9 mouse cellular contexts compared by ENCODE assay signal in the genomic region with DNA sequence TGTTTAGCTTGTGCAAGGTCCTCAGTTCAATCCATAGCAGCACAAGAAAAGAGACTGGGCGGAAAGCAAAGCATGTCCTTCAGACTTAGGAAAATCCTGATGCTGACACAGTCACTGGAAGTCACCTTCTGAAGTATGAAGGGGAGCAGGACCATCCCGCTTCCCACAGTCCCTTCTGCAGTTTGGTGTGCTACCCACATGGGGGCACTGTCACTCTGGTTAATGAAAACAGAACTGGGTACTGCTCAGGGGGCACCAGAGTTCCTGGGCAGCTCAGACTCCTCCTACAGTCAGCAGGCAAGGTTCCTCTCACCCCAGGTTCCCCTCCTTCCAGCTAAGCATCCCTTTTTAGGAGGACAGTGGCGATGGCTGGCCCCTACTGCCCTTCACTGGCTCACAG. TPM values are rescaled to one million over a fixed set of nuclear protein-coding genes. Genes with fewer than 3 reads are reported as not detected.
DNase-seq lines count a peak whose midpoint lies in the region; ATAC-seq and TF ChIP-seq lines count a peak whose summit lies in the region.
"Had no signal": no experiment of that assay in that cellular context is flagged by ENCODE, and none has a peak within 500 bp of the region (broad histone marks: within the 10 kb centered on the region; RNA-seq: fewer than 3 reads in every experiment).

No protein-coding gene starts in this region.

- peaks cover 19% of the 10 kb centered on the region for H3K4me1 ChIP-seq in forebrain, embryonic 10.5 days
- peaks cover 7% of the 10 kb centered on the region for H3K4me1 ChIP-seq in forebrain, embryonic 13.5 days
- no peaks in the 10 kb centered on the region for H3K4me1 ChIP-seq in embryonic fibroblast, embryonic 13.5 days (ENCODE audit: control insufficient read depth, insufficient read depth, low read length)

- peak; percentile 39 for DNase-seq in forebrain, embryonic 10.5 days (ENCODE audit: extremely low spot score, low spot score)
- DNase-seq in left cerebral cortex, postnatal 25 days (ENCODE audit: low spot score in 2 of 2): peak; percentile 28 to 34
- DNase-seq in left cerebral cortex, postnatal 36 days (ENCODE audit: low spot score in 2 of 2): no peak
- peak; percentile 65 for DNase-seq in MN1 (ENCODE audit: low spot score)
- peak; percentile 55 for DNase-seq in mesoderm, embryonic 11.5 days (ENCODE audit: low read depth, low spot score)
- DNase-seq in urinary bladder, postnatal 36 days (ENCODE audit: low spot score in 2 of 2): no peak

- 21% methylated on average over 3 of the region's 3 CpGs for WGBS in forebrain, embryonic 10.5 days
- WGBS in forebrain, embryonic 13.5 days: 23% methylated on average over 3 of the region's 3 CpGs

- H3K27me3 ChIP-seq in forebrain, embryonic 10.5 days (ENCODE audit: poor library complexity, severe bottlenecking): peaks cover 13% of the 10 kb centered on the region
- H3K27me3 ChIP-seq in forebrain, embryonic 13.5 days: no peaks in the 10 kb centered on the region
- H3K27me3 ChIP-seq: Patski had no signal

- no peaks in the 10 kb centered on the region for H3K36me3 ChIP-seq in forebrain, embryonic 10.5 days (replicated peaks)
- no peaks in the 10 kb centered on the region for H3K36me3 ChIP-seq in forebrain, embryonic 13.5 days (ENCODE audit: poor library complexity, severe bottlenecking)

- H3K27ac ChIP-seq in forebrain, embryonic 10.5 days: no peak overlapping the region
- no peak overlapping the region for H3K27ac ChIP-seq in forebrain, embryonic 13.5 days
- H3K27ac ChIP-seq in embryonic fibroblast, embryonic 13.5 days (ENCODE audit: insufficient read depth, low read length): no peak overlapping the region

- TF ChIP-seq POLR2A in embryonic fibroblast, embryonic 13.5 days (IDR thresholded peaks at IDR 0.05; ENCODE audit: low read depth, low read length): no peak

- H3K9ac ChIP-seq in forebrain, embryonic 13.5 days: no peak overlapping the region

- H3K9me3 ChIP-seq in forebrain, embryonic 10.5 days: no peaks in the 10 kb centered on the region
- H3K9me3 ChIP-seq in forebrain, embryonic 13.5 days (replicated peaks): no peaks in the 10 kb centered on the region

- no peak for ATAC-seq in forebrain, embryonic 13.5 days
- ATAC-seq: Patski had no signal

- peak; percentile 70; the same call in 1 of the 2 replicates for TF ChIP-seq CTCF in embryonic fibroblast, embryonic 13.5 days (IDR thresholded peaks at IDR 0.05; ENCODE audit: borderline replicate concordance, insufficient read depth, low read length)

- no peak overlapping the region for H3K4me3 ChIP-seq in forebrain, embryonic 10.5 days
- no peak overlapping the region for H3K4me3 ChIP-seq in forebrain, embryonic 13.5 days
- H3K4me3 ChIP-seq in embryonic fibroblast, embryonic 13.5 days (ENCODE audit: insufficient read depth, low read length): no peak overlapping the region

- intact Hi-C loops in left cerebral cortex, postnatal 25 days (cut with DNase I): no loop called here
- intact Hi-C loops in left cerebral cortex, postnatal 36 days (cut with DNase I): loop anchor here (10.0 kb wide), 1 partner anchor 206 kb away; no protein-coding TSS in a partner anchor

- no peak overlapping the region for H3K4me2 ChIP-seq in forebrain, embryonic 13.5 days

RNA-seq across cellular contexts. Expression of a gene that starts 30.9 kb away (rescaled TPM):
- polyA plus RNA-seq in forebrain, embryonic 10.5 days (2016; fragmentation: Nextera tagmentation; extraction: Ambion mirVana): 0.06 and 0.21 TPM in 2 replicates
- 0.06 and 0.12 TPM in 2 replicates for polyA plus RNA-seq in forebrain, embryonic 13.5 days (2015; fragmentation: Nextera tagmentation; extraction: Ambion mirVana)
- 1 to 10 TPM in 1 of 2 experiments, under 1 TPM in 1; 0.69 to 1.0 TPM for total RNA-seq in left cerebral cortex, postnatal 25 days (2021)
- total RNA-seq in left cerebral cortex, postnatal 36 days (2021): under 1 TPM; 0.42 to 0.86 TPM
- polyA plus RNA-seq in embryonic fibroblast, embryonic 13.5 days (2011; ENCODE audit: insufficient read length, low read depth, missing spikeins): 0.37 and 0.42 TPM in 2 replicates

RNA-seq across cellular contexts. Expression of a gene that starts 35.2 kb away (rescaled TPM):
- polyA plus RNA-seq in forebrain, embryonic 10.5 days (2016; fragmentation: Nextera tagmentation; extraction: Ambion mirVana): 10.6 and 12.5 TPM in 2 replicates
- polyA plus RNA-seq in forebrain, embryonic 13.5 days (2015; fragmentation: Nextera tagmentation; extraction: Ambion mirVana): 12.0 and 12.2 TPM in 2 replicates
- total RNA-seq in left cerebral cortex, postnatal 25 days (2021): 10 to 100 TPM; 19.0 TPM
- 10 to 100 TPM; 21.4 to 22.4 TPM for total RNA-seq in left cerebral cortex, postnatal 36 days (2021)
- polyA plus RNA-seq in embryonic fibroblast, embryonic 13.5 days (2011; ENCODE audit: insufficient read length, low read depth, missing spikeins): 8.2 and 10.1 TPM in 2 replicates

RNA-seq across cellular contexts. Expression of a gene that starts 51.9 kb away (rescaled TPM):
- 2.2 and 2.8 TPM in 2 replicates for polyA plus RNA-seq in forebrain, embryonic 10.5 days (2016; fragmentation: Nextera tagmentation; extraction: Ambion mirVana)
- 4.5 and 5.4 TPM in 2 replicates for polyA plus RNA-seq in forebrain, embryonic 13.5 days (2015; fragmentation: Nextera tagmentation; extraction: Ambion mirVana)
- 10 to 100 TPM; 18.1 to 21.0 TPM for total RNA-seq in left cerebral cortex, postnatal 25 days (2021)
- total RNA-seq in left cerebral cortex, postnatal 36 days (2021): 10 to 100 TPM; 13.0 to 21.2 TPM
- 7.4 and 11.7 TPM in 2 replicates for polyA plus RNA-seq in embryonic fibroblast, embryonic 13.5 days (2011; ENCODE audit: insufficient read length, low read depth, missing spikeins)

Comparison
In these comparisons a context has a peak if more than half of its experiments do, and no peak if none do; other contexts are left out.
1. DNase-seq: peak in forebrain, embryonic 10.5 days (single experiment), left cerebral cortex, postnatal 25 days (2 of 2), MN1 (single experiment) and mesoderm, embryonic 11.5 days (single experiment); none in left cerebral cortex, postnatal 36 days (0 of 2) and urinary bladder, postnatal 36 days (0 of 2).